Mouse (Mus musculus) heart, embryonic 15.5 days (tissue): Measurements from ENCODE around the gene Svop. TPM values are rescaled to one million over a fixed set of nuclear protein-coding genes. Genes with fewer than 3 reads are reported as not detected.
A peak's percentile ranks its signal among the peaks of the same experiment; 100 is the strongest.

ENCODE experiments used
- ATAC-seq: fragments of 200-750 bp; cut with Nextera tagmentation; replicated peaks from 2 replicates; pipeline ENCODE4 v1.8.0; 2017; ENCODE audit warnings: low read depth, moderate TSS enrichment; ENCODE audit not compliant: insufficient number of reproducible peaks, insufficient read depth, low FRiP score
- H3K27ac ChIP-seq: fragments of 300-500 bp; sonication (generic); 2 replicates; pipeline ENCODE4 v1.5.1; 2015; ENCODE audit warnings: mild to moderate bottlenecking, inconsistent platforms
- H3K27me3 ChIP-seq: fragments of 300-500 bp; sonication (generic); 2 replicates; pipeline ENCODE4 v1.6.1; 2015; ENCODE audit warnings: inconsistent platforms
- H3K36me3 ChIP-seq: fragments of 300-500 bp; sonication (generic); 2 replicates; pipeline ENCODE4 v1.6.1; 2015; ENCODE audit warnings: mild to moderate bottlenecking, inconsistent platforms
- H3K4me1 ChIP-seq: fragments of 300-500 bp; sonication (generic); replicated peaks from 2 replicates; pipeline ENCODE4 v1.6.1; 2015; ENCODE audit warnings: inconsistent platforms
- H3K4me2 ChIP-seq: fragments of 300-500 bp; sonication (generic); 2 replicates; pipeline ENCODE4 v1.6.1; 2015; ENCODE audit warnings: inconsistent platforms, mild to moderate bottlenecking, moderate library complexity
- H3K4me3 ChIP-seq: fragments of 300-500 bp; sonication (generic); 2 replicates; pipeline ENCODE4 v1.5.1; 2015; ENCODE audit warnings: mild to moderate bottlenecking, inconsistent platforms
- H3K9ac ChIP-seq: fragments of 300-500 bp; sonication (generic); 2 replicates; pipeline ENCODE4 v1.6.1; 2015; ENCODE audit warnings: mild to moderate bottlenecking, inconsistent platforms
- H3K9me3 ChIP-seq: fragments of 300-500 bp; sonication (generic); replicated peaks from 2 replicates; pipeline ENCODE4 v1.6.1; 2016; ENCODE audit warnings: inconsistent platforms
- WGBS: fragments of 180-500 bp; shearing (Covaris S2); methylation state at CpG from one replicate; pipeline ENCODE4 v1.1.7; 2015; ENCODE audit warnings: mixed read lengths; 5-methylcytosine and 5-hydroxymethylcytosine counted together
- polyA plus RNA-seq: library from polyadenylated mRNA; unstranded; fragments of >200 nt; fragmentation: Nextera tagmentation; extraction: Ambion mirVana; gene quantifications from 2 replicates; pipeline ENCODE4 v1.2.1, GENCODE M21; 2015

Gene Svop
- polyA plus RNA-seq, 1 experiment from 2014 or later, result not detected

GRCm38 (mm10) chr5:113992339-113992831 is 99.0 kb downstream of the Svop start:
- peak overlapping the region; percentile 93 for H3K27ac ChIP-seq
- 13% methylated on average over 12 of the region's 12 CpGs for WGBS
- H3K27me3 ChIP-seq, result no peaks in the 10 kb centered on the region
- peak overlapping the region; percentile 84 for H3K4me2 ChIP-seq
- ATAC-seq, result no peak
- H3K4me1 ChIP-seq, result peaks cover 48% of the 10 kb centered on the region
- H3K4me3 ChIP-seq, result peak overlapping the region; percentile 89
- H3K36me3 ChIP-seq, result peaks cover 8% of the 10 kb centered on the region; the same call in 1 of the 2 replicates
- H3K9ac ChIP-seq, result peak overlapping the region; percentile 87
- no peaks in the 10 kb centered on the region for H3K9me3 ChIP-seq

DNA sequence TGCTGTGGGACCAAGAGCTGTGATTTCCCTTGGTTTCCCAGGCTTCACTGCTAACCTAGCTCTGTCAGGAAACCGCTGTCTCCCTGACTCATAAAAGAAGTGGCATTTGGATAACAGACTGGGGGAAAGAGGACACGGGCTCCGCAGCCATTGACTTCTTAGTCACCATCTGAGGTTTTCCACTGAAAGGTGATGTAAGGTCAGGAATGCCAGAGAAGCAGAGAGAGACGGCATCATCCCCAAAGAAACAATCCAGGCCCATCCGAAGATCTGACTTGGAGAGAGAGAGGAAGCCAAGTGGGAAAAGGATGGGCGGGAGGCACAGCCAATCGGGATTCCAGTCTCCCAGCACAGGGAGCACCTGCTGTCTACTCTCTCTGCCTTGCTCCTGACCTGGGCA is 100.2 kb downstream of the Svop start:
- no peaks in the 10 kb centered on the region for H3K27me3 ChIP-seq
- H3K36me3 ChIP-seq, result peaks cover 8% of the 10 kb centered on the region; the same call in 1 of the 2 replicates
- WGBS, result 56% methylated on average over 7 of the region's 7 CpGs
- H3K9me3 ChIP-seq, result no peaks in the 10 kb centered on the region
- no peak overlapping the region for H3K9ac ChIP-seq
- peaks cover 50% of the 10 kb centered on the region for H3K4me1 ChIP-seq
- no peak overlapping the region for H3K4me3 ChIP-seq
- H3K4me2 ChIP-seq, result 0 out of 2 replicates have a peak overlapping the region, but pooled peaks have one; percentile 5
- no peak overlapping the region for H3K27ac ChIP-seq
- no peak for ATAC-seq

- H3K36me3 ChIP-seq, result peaks cover 8% of the 10 kb centered on the region; the same call in 1 of the 2 replicates
- H3K4me1 ChIP-seq, result peaks cover 54% of the 10 kb centered on the region
- no peaks in the 10 kb centered on the region for H3K9me3 ChIP-seq
- no peak overlapping the region for H3K9ac ChIP-seq
- H3K4me2 ChIP-seq, result no peak overlapping the region
- H3K27me3 ChIP-seq, result no peaks in the 10 kb centered on the region
- WGBS, result 88% methylated on average over 5 of the region's 5 CpGs
- no peak overlapping the region for H3K27ac ChIP-seq
- H3K4me3 ChIP-seq, result no peak overlapping the region
- no peak for ATAC-seq
Observed at GRCm38 (mm10) chr5:113990593-113990992, 100.8 kb downstream of the Svop start.

- 65% methylated on average over 20 of the region's 20 CpGs for WGBS
- H3K4me1 ChIP-seq, result peaks cover 57% of the 10 kb centered on the region
Observed at GRCm38 (mm10) chr5:113989437-113990024, 101.8 kb downstream of the Svop start.

DNA sequence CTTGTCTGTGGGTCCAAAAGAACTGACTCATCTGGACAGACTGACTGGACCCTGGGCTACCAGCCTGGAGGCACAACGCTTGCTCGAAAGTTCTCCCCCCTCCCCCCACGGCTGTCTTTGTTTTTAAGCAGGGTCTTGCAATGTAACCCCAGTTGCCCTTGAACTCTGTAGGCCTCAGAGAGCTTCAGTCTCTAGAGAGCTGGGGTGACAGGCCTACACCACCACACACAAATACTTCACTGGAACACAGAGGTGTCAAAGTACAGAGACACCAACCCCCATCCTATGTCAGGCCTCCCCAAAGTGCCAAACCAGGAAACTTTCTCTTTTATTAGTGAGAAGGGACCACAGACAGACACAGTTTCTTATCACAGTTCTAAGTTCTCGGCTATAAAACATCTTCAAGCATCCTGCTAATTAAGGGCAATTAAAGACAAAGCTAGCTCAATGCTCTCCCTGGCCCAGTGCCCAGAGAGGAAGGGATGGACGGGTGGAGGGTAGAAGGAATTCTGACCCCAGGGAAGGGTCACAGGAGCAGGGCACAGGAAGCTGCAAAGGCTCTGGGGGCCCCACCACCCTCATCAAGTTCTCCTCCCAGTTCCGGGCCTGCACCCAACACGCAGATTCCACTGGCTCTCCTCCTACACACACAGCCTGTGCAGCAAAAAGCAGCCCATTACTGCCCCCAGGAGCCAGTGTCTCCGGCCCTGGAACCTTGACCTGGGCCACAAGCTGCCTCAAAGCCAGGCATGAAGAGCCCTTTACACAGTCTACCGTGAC is 105.0 kb downstream of the Svop start:
- Histone ChIP-seq H3K9me3 (no peaks in the 10 kb centered on the region), H3K27me3 (no peaks in the 10 kb centered on the region), H3K4me3 (no peak overlapping the region), H3K4me2 (no peak overlapping the region), H3K36me3 (peaks cover 8% of the 10 kb centered on the region; the same call in 1 of the 2 replicates), H3K27ac (peak overlapping the region; percentile 59), H3K9ac (no peak overlapping the region), H3K4me1 (peaks cover 54% of the 10 kb centered on the region)
- 32% methylated on average over 9 of the region's 9 CpGs for WGBS
- ATAC-seq, result peak; percentile 43; the same call in 1 of the 2 replicates

More at GRCm38 (mm10) chr5:113989437-113990024, 101.8 kb downstream of the Svop start:
- Histone ChIP-seq H3K27me3 (no peaks in the 10 kb centered on the region), H3K9me3 (no peaks in the 10 kb centered on the region), H3K9ac (no peak overlapping the region), H3K36me3 (peaks cover 8% of the 10 kb centered on the region; the same call in 1 of the 2 replicates), H3K4me3 (no peak overlapping the region), H3K27ac (no peak overlapping the region), H3K4me2 (no peak overlapping the region)
- ATAC-seq, result no peak

- no peaks in the 10 kb centered on the region for H3K9me3 ChIP-seq
- peak overlapping the region; percentile 59 for H3K27ac ChIP-seq
- H3K9ac ChIP-seq, result no peak overlapping the region
- no peaks in the 10 kb centered on the region for H3K27me3 ChIP-seq
- no peak overlapping the region for H3K4me2 ChIP-seq
- peaks cover 8% of the 10 kb centered on the region; the same call in 1 of the 2 replicates for H3K36me3 ChIP-seq
- WGBS, result 61% methylated on average over 2 of the region's 2 CpGs
- no peak overlapping the region for H3K4me3 ChIP-seq
- ATAC-seq, result no peak
- peaks cover 51% of the 10 kb centered on the region for H3K4me1 ChIP-seq
Observed at GRCm38 (mm10) chr5:113985737-113986136, 105.6 kb downstream of the Svop start.

DNA sequence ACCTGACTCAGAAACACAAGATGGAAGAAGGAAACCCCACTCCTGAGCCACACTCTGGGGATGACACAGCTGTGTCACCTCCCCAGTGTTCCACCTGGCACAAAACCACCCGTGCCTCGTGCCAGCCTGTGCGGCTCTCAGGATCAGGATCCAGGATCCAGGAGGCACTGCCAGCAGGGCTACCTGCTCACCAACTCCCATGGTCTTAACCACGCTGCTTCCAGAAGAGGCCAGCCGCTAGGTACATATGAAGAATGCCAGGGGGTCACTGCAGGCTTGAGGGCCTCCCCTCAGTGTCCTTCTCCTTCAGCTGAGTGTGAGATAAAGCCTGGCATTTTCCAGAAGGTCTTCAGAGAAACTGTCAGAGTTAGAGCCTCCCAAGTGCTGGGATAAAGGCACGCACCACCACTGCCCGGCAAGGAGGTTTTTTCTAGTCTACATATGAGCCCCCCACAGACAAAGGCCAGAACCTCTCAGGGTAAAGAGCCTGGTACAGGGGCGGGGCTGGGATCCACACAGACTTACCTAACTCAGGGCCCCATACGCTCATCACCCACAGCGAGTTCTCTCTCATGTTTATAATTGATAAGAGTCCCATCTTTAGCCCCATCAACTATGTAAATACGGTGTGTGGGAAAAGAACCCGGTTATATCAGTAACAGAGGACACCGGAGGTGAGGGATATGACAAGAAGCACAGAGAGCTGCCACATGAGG is 107.2 kb downstream of the Svop start:
- peaks cover 6% of the 10 kb centered on the region; the same call in 1 of the 2 replicates for H3K36me3 ChIP-seq
- H3K9ac ChIP-seq, result no peak overlapping the region
- no peak overlapping the region for H3K4me3 ChIP-seq
- H3K27me3 ChIP-seq, result no peaks in the 10 kb centered on the region
- no peak for ATAC-seq
- no peaks in the 10 kb centered on the region for H3K9me3 ChIP-seq
- WGBS, result 69% methylated on average over 13 of the region's 13 CpGs
- no peak overlapping the region for H3K27ac ChIP-seq
- no peak overlapping the region for H3K4me2 ChIP-seq
- peaks cover 39% of the 10 kb centered on the region for H3K4me1 ChIP-seq

GRCm38 (mm10) chr5:113983541-113983940 is 107.8 kb downstream of the Svop start:
- no peak overlapping the region for H3K4me2 ChIP-seq
- no peak for ATAC-seq
- H3K27me3 ChIP-seq, result no peaks in the 10 kb centered on the region
- no peaks in the 10 kb centered on the region for H3K9me3 ChIP-seq
- no peak overlapping the region for H3K4me3 ChIP-seq
- H3K27ac ChIP-seq, result no peak overlapping the region
- H3K36me3 ChIP-seq, result no peaks in the 10 kb centered on the region; the same call in 1 of the 2 replicates
- no peak overlapping the region for H3K9ac ChIP-seq
- 37% methylated on average over 6 of the region's 6 CpGs for WGBS
- H3K4me1 ChIP-seq, result peaks cover 38% of the 10 kb centered on the region

DNA sequence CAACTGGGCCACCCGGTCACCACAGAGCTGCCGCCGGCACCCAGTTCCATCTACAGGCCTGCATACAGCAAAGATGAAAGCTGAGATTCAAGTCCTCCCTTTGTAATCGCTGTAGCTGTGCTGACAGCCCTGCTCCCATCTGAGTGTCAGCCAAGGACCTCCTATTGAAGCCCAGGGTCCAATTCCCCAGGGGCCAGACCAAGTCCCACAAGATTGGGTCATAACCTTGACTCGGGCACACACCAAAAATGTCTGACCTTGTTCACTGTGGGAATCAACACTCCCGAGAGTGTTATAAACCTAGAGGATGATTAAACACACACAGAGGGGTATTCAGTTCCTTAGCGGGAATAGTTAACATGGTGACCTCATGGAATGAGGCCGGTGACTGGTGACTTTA is 109.5 kb downstream of the Svop start:
- Histone ChIP-seq H3K27ac (no peak overlapping the region), H3K4me1 (peaks cover 42% of the 10 kb centered on the region)
- 56% methylated on average over 8 of the region's 8 CpGs for WGBS

GRCm38 (mm10) chr5:113981171-113981570 is 110.2 kb downstream of the Svop start:
- no peak for ATAC-seq
- H3K27me3 ChIP-seq, result no peaks in the 10 kb centered on the region
- H3K27ac ChIP-seq, result no peak overlapping the region

More for the DNA sequence above, 109.5 kb downstream of the Svop start:
- Histone ChIP-seq H3K9ac (no peak overlapping the region), H3K4me2 (no peak overlapping the region), H3K9me3 (no peaks in the 10 kb centered on the region), H3K36me3 (no peaks in the 10 kb centered on the region; the same call in 1 of the 2 replicates), H3K27me3 (no peaks in the 10 kb centered on the region), H3K4me3 (no peak overlapping the region)
- ATAC-seq, result no peak

GRCm38 (mm10) chr5:113980511-113980910 is 110.9 kb downstream of the Svop start:
- Histone ChIP-seq H3K4me2 (no peak overlapping the region), H3K4me3 (no peak overlapping the region), H3K27ac (no peak overlapping the region), H3K27me3 (no peaks in the 10 kb centered on the region), H3K4me1 (peaks cover 42% of the 10 kb centered on the region), H3K9me3 (no peaks in the 10 kb centered on the region), H3K9ac (no peak overlapping the region), H3K36me3 (no peaks in the 10 kb centered on the region; the same call in 1 of the 2 replicates)
- no peak for ATAC-seq
- 83% methylated on average over 1 of the region's 1 CpGs for WGBS

More at GRCm38 (mm10) chr5:113981171-113981570, 110.2 kb downstream of the Svop start:
- no peaks in the 10 kb centered on the region; the same call in 1 of the 2 replicates for H3K36me3 ChIP-seq
- no peak overlapping the region for H3K4me3 ChIP-seq
- H3K4me2 ChIP-seq, result no peak overlapping the region
- WGBS, result 74% methylated on average over 6 of the region's 6 CpGs
- no peak overlapping the region for H3K9ac ChIP-seq
- peaks cover 42% of the 10 kb centered on the region for H3K4me1 ChIP-seq
- no peaks in the 10 kb centered on the region for H3K9me3 ChIP-seq
